Mouse (Mus musculus) hindbrain, embryonic 16.5 days (tissue): ENCODE results near the gene Tenm4. TPM values are rescaled to one million over a fixed set of nuclear protein-coding genes. Genes with fewer than 3 reads are reported as not detected.

Source experiments
- ATAC-seq: fragments of 200-750 bp; cut with Nextera tagmentation; 2 replicates; pipeline ENCODE4 v1.8.0; 2017; ENCODE audit warnings: moderate TSS enrichment, moderate library complexity
- H3K27ac ChIP-seq: fragments of 300-500 bp; sonication (generic); 2 replicates; pipeline ENCODE4 v1.5.1; 2014; ENCODE audit warnings: low read depth, mild to moderate bottlenecking, control low read depth, low read length, moderate library complexity
- H3K27me3 ChIP-seq: fragments of 300-500 bp; sonication (generic); replicated peaks from 2 replicates; pipeline ENCODE4 v1.6.1; 2014; ENCODE audit warnings: low read length; ENCODE audit not compliant: control insufficient read depth, insufficient read depth
- H3K36me3 ChIP-seq: fragments of 300-500 bp; sonication (generic); 2 replicates; pipeline ENCODE4 v1.6.1; 2014; ENCODE audit warnings: mild to moderate bottlenecking, low read length, moderate library complexity, mixed read lengths; ENCODE audit not compliant: control insufficient read depth, insufficient read depth
- H3K4me1 ChIP-seq: fragments of 300-500 bp; sonication (generic); 2 replicates; pipeline ENCODE4 v1.6.1; 2014; ENCODE audit warnings: low read depth, low read length; ENCODE audit not compliant: control insufficient read depth, insufficient read depth
- H3K4me2 ChIP-seq: fragments of 300-500 bp; sonication (generic); 2 replicates; pipeline ENCODE4 v1.6.1; 2014; ENCODE audit warnings: mild to moderate bottlenecking, low read length, control low read depth, moderate library complexity
- H3K4me3 ChIP-seq: fragments of 300-500 bp; sonication (generic); 2 replicates; pipeline ENCODE4 v1.5.1; 2014; ENCODE audit warnings: mild to moderate bottlenecking, low read length, control low read depth, moderate library complexity
- H3K9ac ChIP-seq: fragments of 300-500 bp; sonication (generic); 2 replicates; pipeline ENCODE4 v1.6.1; 2014; ENCODE audit warnings: low read depth, mild to moderate bottlenecking, control low read depth, low read length, moderate library complexity
- H3K9me3 ChIP-seq: fragments of 300-500 bp; sonication (generic); 2 replicates; pipeline ENCODE4 v1.6.1; 2014; ENCODE audit warnings: mild to moderate bottlenecking, low read length, moderate library complexity; ENCODE audit not compliant: control insufficient read depth
- WGBS: fragments of 180-500 bp; shearing (Covaris S2); extraction: QIAGEN DNeasy Blood & Tissue Kit; methylation state at CpG from one replicate; pipeline ENCODE4 v1.1.7; 2014; 5-methylcytosine and 5-hydroxymethylcytosine counted together
- polyA plus RNA-seq: library from polyadenylated mRNA; unstranded; fragments of >200 nt; fragmentation: Nextera tagmentation; extraction: Ambion mirVana; gene quantifications from 2 replicates; pipeline ENCODE4 v1.2.1, GENCODE M21; 2015

The Tenm4 gene
- polyA plus RNA-seq, 1 experiment from 2014 or later = 32.4 TPM

GRCm38 (mm10) chr7:96374004-96374663, 203.1 kb downstream of the Tenm4 start:
- no peaks in the 10 kb centered on the region for H3K9me3 ChIP-seq
- 75% methylated on average over 6 of the region's 6 CpGs for WGBS
- no peak overlapping the region for H3K4me3 ChIP-seq
- no peak overlapping the region for H3K9ac ChIP-seq
- H3K4me2 ChIP-seq = no peak overlapping the region
- no peaks in the 10 kb centered on the region for H3K36me3 ChIP-seq
- ATAC-seq = peak; percentile 37; the same call in 1 of the 2 replicates
- H3K4me1 ChIP-seq = 0 out of 2 replicates have a peak, but pooled peaks cover 2% of the 10 kb centered on the region
- H3K27ac ChIP-seq = no peak overlapping the region
- H3K27me3 ChIP-seq = no peaks in the 10 kb centered on the region

GRCm38 (mm10) chr7:96375507-96375906, 204.5 kb downstream of the Tenm4 start:
- Histone ChIP-seq H3K4me3 (no peak overlapping the region), H3K27ac (no peak overlapping the region), H3K36me3 (no peaks in the 10 kb centered on the region), H3K4me1 (0 out of 2 replicates have a peak, but pooled peaks cover 2% of the 10 kb centered on the region), H3K9me3 (no peaks in the 10 kb centered on the region), H3K27me3 (no peaks in the 10 kb centered on the region), H3K9ac (no peak overlapping the region), H3K4me2 (no peak overlapping the region)
- WGBS = 82% methylated on average over 6 of the region's 6 CpGs
- ATAC-seq = no peak

- H3K4me1 ChIP-seq = peaks cover 11% of the 10 kb centered on the region; the same call in 1 of the 2 replicates
- 3% methylated on average over 6 of the region's 6 CpGs for WGBS
- peak; percentile 46; the same call in 1 of the 2 replicates for ATAC-seq
- H3K27ac ChIP-seq = 0 out of 2 replicates have a peak overlapping the region, but pooled peaks have one; percentile 9
- no peaks in the 10 kb centered on the region for H3K36me3 ChIP-seq
- H3K4me3 ChIP-seq = no peak overlapping the region
- H3K27me3 ChIP-seq = no peaks in the 10 kb centered on the region
- no peak overlapping the region for H3K9ac ChIP-seq
- H3K4me2 ChIP-seq = no peak overlapping the region
- no peaks in the 10 kb centered on the region for H3K9me3 ChIP-seq
These were observed 212.9 kb downstream of the Tenm4 start for GRCm38 (mm10) chr7:96383686-96384528.

- no peak overlapping the region for H3K27ac ChIP-seq
These were observed 213.9 kb downstream of the Tenm4 start for GRCm38 (mm10) chr7:96384726-96385500.

GRCm38 (mm10) chr7:96385850-96386249, 214.8 kb downstream of the Tenm4 start:
- no peaks in the 10 kb centered on the region for H3K36me3 ChIP-seq
- H3K27ac ChIP-seq = no peak overlapping the region
- H3K9ac ChIP-seq = no peak overlapping the region
- peaks cover 11% of the 10 kb centered on the region for H3K4me1 ChIP-seq
- H3K9me3 ChIP-seq = no peaks in the 10 kb centered on the region
- 71% methylated on average over 7 of the region's 7 CpGs for WGBS
- no peak overlapping the region for H3K4me3 ChIP-seq
- no peak for ATAC-seq
- no peak overlapping the region for H3K4me2 ChIP-seq
- H3K27me3 ChIP-seq = no peaks in the 10 kb centered on the region

More at GRCm38 (mm10) chr7:96384726-96385500, 213.9 kb downstream of the Tenm4 start:
- Histone ChIP-seq H3K9ac (no peak overlapping the region), H3K9me3 (no peaks in the 10 kb centered on the region), H3K4me1 (peaks cover 11% of the 10 kb centered on the region), H3K4me2 (no peak overlapping the region), H3K4me3 (no peak overlapping the region), H3K36me3 (no peaks in the 10 kb centered on the region), H3K27me3 (no peaks in the 10 kb centered on the region)
- WGBS = 76% methylated on average over 11 of the region's 11 CpGs
- ATAC-seq = no peak

GRCm38 (mm10) chr7:96390034-96390670, 219.1 kb downstream of the Tenm4 start:
- Histone ChIP-seq H3K27ac (no peak overlapping the region), H3K9ac (no peak overlapping the region), H3K36me3 (no peaks in the 10 kb centered on the region), H3K4me1 (no peaks in the 10 kb centered on the region; the same call in 1 of the 2 replicates), H3K9me3 (no peaks in the 10 kb centered on the region), H3K4me2 (no peak overlapping the region), H3K27me3 (no peaks in the 10 kb centered on the region; the same call in 1 of the 2 replicates), H3K4me3 (no peak overlapping the region)
- peak; percentile 71 for ATAC-seq
- 34% methylated on average over 6 of the region's 6 CpGs for WGBS

GRCm38 (mm10) chr7:96390894-96391293, 219.8 kb downstream of the Tenm4 start:
- Histone ChIP-seq H3K9me3 (no peaks in the 10 kb centered on the region), H3K4me1 (no peaks in the 10 kb centered on the region; the same call in 1 of the 2 replicates), H3K4me3 (no peak overlapping the region), H3K36me3 (no peaks in the 10 kb centered on the region), H3K27me3 (no peaks in the 10 kb centered on the region; the same call in 1 of the 2 replicates), H3K9ac (no peak overlapping the region), H3K4me2 (no peak overlapping the region), H3K27ac (no peak overlapping the region)
- ATAC-seq = no peak
- WGBS = 87% methylated on average over 4 of the region's 4 CpGs

GRCm38 (mm10) chr7:96391797-96392472, 220.9 kb downstream of the Tenm4 start:
- Histone ChIP-seq H3K4me3 (no peak overlapping the region), H3K27ac (no peak overlapping the region), H3K27me3 (no peaks in the 10 kb centered on the region; the same call in 1 of the 2 replicates), H3K9me3 (no peaks in the 10 kb centered on the region), H3K9ac (no peak overlapping the region), H3K36me3 (no peaks in the 10 kb centered on the region), H3K4me2 (no peak overlapping the region), H3K4me1 (no peaks in the 10 kb centered on the region; the same call in 1 of the 2 replicates)
- WGBS = 51% methylated on average over 6 of the region's 6 CpGs
- ATAC-seq = no peak
